In genomic region chr14:118050431-118050830, GRCm38 (mm10) we compare ENCODE assay signal across 13 mouse cellular contexts.
"Had no signal": no experiment of that assay in that cellular context is flagged by ENCODE, and none has a peak within 500 bp of the region (broad histone marks: within the 10 kb centered on the region; RNA-seq: fewer than 3 reads in every experiment).

No protein-coding gene starts in this region.

- H3K9ac ChIP-seq: limb, embryonic 15.5 days; liver, embryonic 12.5 days; lung, embryonic 14.5 days; midbrain, embryonic 12.5 days; stomach, embryonic 15.5 days had no signal

- DNase-seq: kidney, adult 8-10 months; kidney, postnatal 36 days; layer of hippocampus, adult 9-11 months; layer of hippocampus, postnatal 36 days; right cerebral cortex, postnatal 4 days; spleen, adult 18-20 months; thymus, postnatal 4 days had no signal

- ATAC-seq: liver, embryonic 12.5 days had no signal

- H3K4me1 ChIP-seq: liver, embryonic 12.5 days had no signal

- H3K27me3 ChIP-seq: limb, embryonic 15.5 days; stomach, embryonic 15.5 days had no signal

- H3K4me3 ChIP-seq: limb, embryonic 15.5 days; liver, embryonic 12.5 days; midbrain, embryonic 12.5 days; stomach, embryonic 15.5 days had no signal

- H3K27ac ChIP-seq: kidney, postnatal 0 days; limb, embryonic 15.5 days; liver, embryonic 12.5 days; midbrain, embryonic 12.5 days had no signal

- H3K4me2 ChIP-seq: limb, embryonic 15.5 days; liver, embryonic 12.5 days; midbrain, embryonic 12.5 days; stomach, embryonic 15.5 days had no signal

- H3K9me3 ChIP-seq: limb, embryonic 15.5 days; liver, embryonic 12.5 days; midbrain, embryonic 12.5 days; stomach, embryonic 15.5 days had no signal

- H3K36me3 ChIP-seq: limb, embryonic 15.5 days; liver, embryonic 12.5 days; midbrain, embryonic 12.5 days; stomach, embryonic 15.5 days had no signal
